Mouse (Mus musculus) spleen, adult 2 months (tissue): ENCODE results near the gene Eif4g2.

Experiments
- CTCF ChIP-seq: fragments of 200-500 bp; IDR thresholded peaks from 2 replicates; pipeline ENCODE4 v1.5.1; 2011; ENCODE audit warnings: mild to moderate bottlenecking, inconsistent platforms; ENCODE audit not compliant: insufficient read depth, insufficient read length, insufficient replicate concordance; ENCODE audit errors: extremely low read depth
- POLR2A ChIP-seq: fragments of 200-500 bp; IDR thresholded peaks from 2 replicates; pipeline ENCODE4 v1.6.1; 2011; ENCODE audit warnings: low read depth, low read length, inconsistent platforms

DNA sequence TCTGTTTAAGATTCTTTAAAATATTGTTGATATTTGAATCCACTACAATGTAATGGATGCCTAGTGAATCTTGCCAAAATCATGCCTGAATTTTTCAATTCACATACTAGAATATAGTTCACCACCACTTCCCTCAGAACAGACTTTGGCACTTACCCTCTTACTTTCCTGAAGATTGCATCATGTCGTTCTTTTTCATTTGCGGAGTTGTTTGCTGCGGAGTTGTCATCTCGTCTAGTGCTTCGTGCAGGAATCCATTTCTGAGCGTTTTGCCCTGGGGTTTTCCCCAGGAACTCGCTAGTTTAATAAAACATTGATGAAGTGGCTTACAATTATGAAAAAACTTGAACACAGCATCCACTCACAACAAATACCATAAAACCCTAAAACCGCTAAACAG lies 2.8 kb downstream of the Eif4g2 start:
- TF ChIP-seq CTCF: no peak
- no peak for TF ChIP-seq POLR2A
